Mouse (Mus musculus) CD4-positive helper T cell, adult 2 months (primary cell): Measurements from ENCODE around the gene Cd3d.

Source experiments
- DNase-seq: peaks from one replicate; pipeline ENCODE4 v3.0.0-alpha.2; 2012; ENCODE audit warnings: low read depth, missing footprints, low spot score

Cd3d gene

DNA sequence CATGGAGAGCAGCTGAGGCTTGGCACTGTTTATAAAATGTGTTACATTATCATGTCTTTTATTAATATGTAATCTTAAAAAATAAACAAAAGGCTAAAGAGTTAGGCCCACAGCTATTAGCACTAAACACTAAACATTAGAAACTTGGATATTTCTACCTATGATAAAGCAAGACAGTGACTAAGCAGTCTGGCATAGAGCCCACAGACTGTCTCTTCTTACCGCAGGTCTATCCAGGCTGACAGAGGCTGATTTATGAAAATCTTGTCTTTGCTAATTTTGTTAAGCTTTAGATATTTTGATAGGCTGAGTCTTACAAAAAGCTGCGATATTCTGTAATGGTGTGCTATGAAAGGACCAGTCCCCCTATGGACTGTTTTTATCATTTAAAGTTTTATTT lies 11.7 kb downstream of the Cd3d start:
- DNase-seq, result no peak

DNA sequence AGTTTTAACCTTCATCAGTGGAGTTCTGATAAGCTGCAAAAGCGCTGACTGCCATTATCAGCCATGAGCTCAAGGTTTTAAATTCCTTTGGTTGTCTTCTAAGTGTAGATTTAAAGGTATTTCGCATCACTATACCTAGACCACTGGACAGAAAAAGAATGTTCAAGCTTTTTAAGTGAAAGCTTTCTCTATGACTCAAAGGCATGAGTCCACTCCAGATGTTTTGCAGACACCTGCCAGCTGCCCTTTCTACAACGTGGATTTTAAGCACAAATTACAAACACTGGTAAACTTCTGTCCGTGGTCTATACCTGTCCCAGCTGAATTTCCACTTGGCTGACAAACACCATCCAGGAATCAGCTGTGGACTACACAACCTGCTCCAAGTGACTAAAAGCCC lies 13.4 kb downstream of the Cd3d start:
- no peak for DNase-seq

DNA sequence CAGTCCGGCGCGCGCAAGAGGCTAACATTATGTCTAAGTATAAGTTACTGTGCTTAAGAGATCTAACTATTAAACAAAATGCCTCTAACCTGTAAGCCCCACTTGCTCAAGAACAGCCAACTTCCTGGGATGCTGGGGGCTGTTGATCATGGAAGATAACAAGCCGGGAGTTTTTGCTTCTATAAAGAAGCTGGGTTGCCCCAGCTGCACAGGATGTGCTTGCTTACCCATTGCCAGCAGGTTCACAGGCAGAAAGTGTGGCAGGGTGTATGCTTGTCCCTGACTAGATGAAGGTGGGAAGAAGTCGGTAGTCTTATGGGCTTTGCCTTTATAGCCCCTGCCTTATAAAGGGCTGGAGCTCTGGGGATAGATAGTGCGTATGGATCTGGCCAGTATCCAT lies 15.0 kb downstream of the Cd3d start:
- DNase-seq, result no peak

DNA sequence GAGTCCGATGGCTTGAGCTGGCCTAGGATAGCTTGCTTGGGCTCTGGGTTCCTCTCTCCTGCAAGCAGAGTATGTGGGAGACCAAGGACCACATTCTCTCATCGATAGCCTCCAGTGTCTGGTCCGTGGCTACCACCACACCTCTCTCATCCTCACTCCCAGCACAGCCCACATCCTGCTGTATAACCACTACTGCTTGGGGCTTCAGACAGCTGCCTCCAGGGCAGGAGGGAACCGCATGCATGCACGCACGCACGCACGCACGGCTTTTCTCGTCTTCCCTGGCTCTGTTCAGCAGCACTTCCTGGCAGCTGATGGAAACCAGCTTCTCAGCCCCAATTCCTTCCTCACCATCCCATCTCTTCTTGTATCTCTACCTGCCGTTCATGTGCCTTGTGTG lies 16.6 kb downstream of the Cd3d start:
- DNase-seq, result peak; percentile 59

DNA sequence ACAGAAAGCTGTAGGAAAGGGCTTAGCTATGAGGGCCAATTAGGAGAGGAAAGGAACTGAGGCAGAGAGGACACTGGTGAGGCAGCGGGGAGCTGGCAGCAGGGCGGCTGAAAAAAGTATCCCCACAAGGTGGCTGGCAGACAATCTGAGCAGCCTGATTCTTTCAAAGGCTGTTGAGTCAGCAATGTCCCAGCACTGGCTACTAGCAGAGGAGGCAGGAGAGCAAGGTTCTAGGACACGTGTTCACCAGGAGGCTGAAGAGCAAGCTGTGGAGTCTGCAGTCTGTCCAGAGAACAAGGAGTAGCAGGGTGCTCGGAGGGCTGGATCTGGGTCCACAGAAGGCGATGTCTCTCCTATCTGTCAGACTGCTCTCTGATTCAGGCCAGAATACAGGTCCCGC lies 17.6 kb downstream of the Cd3d start:
- DNase-seq, result peak; percentile 36

DNA sequence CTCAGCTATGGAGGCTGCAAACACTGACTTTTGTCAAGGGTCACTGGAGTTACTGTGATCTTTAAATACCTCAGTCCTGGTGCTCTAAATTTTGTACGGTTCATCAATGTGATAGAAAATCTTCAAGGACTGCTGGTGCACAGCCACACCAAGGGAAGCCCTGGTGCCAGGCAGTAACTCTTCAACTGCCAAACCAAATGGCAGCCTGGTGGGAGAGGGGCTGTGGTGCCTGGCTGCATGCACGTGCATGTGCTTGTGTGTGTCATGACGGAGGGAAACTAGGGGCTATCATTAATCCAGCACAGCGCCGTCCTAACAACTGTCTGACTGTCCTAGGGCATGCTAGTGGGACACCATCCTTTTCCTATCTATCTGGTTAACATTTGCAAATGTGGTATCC lies 18.2 kb downstream of the Cd3d start:
- DNase-seq, result no peak

DNA sequence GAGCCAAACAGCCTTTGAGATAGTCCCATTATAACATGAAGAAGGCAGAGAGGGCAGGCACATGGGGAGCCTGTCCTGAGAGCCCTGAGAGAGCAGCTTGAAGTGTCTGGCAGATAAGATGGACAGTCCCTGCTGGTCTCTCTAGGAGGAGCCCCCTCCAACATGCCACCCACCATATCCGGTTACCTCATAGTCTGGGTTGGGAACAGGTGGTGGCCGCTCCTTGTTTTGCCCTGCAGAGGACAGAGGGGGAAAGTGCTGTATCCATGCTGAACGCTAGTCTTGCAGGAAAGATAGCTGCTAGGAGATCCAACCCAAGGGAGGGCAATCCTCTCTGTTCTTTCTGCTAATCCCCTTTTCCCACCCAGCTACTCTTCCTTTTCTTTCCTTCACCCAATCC lies 18.7 kb downstream of the Cd3d start:
- DNase-seq, result no peak

DNA sequence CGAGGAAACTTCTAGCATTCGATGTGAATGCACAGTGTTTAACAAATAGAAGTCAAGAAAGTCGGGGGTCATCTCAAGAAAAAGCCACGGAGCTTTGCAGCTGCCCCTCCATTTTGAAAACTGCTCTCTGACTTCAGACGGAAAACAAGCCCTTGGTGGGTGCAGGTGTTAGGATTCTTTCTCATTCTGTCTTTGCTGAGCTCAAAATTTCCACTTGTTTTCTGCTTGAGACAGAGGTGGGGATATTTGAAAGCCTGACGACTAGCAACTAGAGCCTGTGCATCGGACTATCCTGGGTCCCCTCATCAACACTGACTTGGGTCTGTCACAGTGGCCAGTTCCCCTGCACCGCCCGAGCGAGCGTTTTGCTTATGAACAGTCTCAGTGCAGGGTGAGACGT lies 25.8 kb downstream of the Cd3d start:
- no peak for DNase-seq

DNA sequence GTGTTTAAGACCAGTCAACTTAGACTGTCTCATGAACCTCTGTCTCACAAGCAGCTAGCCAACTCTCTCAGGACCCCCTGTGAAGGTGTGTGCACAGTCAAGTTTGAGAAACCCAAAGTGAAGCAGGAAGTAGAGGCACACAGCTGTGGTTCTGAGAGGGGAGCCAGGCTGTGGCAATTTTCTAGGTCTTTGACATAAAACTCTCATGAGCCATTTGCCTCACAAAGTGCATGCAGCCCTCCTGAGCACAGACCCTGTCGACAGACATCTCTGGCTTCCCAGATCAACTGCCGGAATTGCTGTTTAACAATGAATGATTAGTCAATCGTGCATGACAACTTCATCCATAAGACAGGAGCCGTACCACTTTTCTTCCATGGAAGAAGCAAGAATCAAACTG lies 26.8 kb downstream of the Cd3d start:
- DNase-seq, result no peak

DNA sequence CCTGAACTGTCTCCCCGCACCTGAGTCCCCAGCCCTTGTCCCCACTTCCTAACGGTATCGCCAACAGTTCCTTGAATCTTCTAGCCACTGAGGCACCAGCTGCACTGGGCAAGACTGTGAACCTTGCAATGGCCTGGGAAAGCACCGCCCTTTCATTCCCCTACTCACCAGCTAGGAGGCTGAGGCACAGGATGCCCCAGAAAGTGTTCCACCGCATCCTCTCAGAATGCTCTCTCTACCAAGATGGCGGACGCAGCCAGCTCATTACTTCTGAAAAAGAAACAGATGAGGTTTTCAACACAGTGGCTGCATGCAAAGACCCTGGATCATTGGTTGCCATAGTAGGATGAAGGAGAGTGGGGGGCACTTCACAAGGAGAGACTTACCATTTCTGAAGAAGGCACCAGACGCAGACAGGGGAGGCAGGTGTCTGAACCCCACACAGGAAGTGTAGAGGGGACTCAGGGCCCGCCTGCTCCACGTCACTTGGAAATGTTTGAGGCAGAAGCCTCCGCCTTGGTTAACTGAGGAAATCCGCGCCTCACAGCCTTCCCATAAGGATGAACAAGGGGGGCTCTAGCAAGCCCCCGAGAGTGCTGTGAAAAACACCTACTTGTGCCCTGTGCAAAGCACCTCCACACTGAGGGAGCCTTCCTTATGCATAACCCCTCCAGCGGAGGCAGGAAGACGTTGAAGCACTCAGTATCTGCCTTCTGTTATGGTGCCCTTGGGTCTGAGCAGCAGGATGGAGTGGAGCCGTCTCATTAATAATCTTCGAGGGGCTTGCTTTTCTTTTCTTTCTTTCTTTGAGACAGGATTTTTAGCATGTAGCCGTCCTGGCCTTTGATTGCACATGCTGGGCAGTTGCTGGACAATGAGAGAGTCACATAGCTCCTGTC lies 27.8 kb downstream of the Cd3d start, which contains the start of gene Cd3e:
Gene Cd3e, minus strand, starts transcription at position 448 of the 899 bp plus-strand sequence.
- DNase-seq, result peak; percentile 88

DNA sequence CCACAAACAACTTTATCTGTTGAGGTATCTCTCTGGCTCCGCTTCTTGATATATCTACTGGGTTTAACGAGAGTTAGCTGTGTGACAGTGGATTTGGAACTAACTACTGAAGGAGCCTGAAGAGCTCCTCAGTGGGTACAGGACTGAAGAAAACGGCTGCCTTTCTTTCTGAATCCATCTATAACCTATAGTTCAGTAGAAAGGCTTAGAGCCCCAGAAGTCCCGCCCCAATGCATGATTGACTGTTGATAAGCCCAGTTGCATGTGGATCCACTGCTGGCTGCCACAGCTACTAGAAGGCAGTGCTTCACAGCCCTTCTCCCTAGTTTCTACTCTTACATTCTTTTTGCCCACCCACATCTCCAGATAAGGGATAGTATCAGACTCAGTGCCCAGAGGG lies 28.9 kb downstream of the Cd3d start:
- peak; percentile 83 for DNase-seq

DNA sequence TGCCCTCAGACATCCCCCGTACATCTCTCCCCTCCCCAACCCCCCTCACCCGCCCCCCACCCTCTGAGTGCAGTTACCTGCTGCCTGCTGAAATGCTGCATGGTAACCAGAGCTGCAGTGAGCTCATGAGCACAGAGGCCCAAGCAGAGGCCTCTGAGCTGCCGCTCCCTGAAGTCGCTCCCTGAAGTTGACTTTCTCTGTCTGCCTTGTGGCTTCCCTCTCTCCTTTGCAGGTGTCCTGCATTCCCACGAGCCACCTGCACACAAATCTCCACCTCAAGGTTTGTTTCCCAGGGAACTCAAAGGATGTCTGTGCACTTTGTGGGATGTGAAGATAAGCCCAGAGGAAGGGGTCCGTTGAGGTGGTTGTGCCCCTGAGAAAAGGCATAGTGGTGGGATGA lies 29.7 kb downstream of the Cd3d start:
- no peak for DNase-seq

DNA sequence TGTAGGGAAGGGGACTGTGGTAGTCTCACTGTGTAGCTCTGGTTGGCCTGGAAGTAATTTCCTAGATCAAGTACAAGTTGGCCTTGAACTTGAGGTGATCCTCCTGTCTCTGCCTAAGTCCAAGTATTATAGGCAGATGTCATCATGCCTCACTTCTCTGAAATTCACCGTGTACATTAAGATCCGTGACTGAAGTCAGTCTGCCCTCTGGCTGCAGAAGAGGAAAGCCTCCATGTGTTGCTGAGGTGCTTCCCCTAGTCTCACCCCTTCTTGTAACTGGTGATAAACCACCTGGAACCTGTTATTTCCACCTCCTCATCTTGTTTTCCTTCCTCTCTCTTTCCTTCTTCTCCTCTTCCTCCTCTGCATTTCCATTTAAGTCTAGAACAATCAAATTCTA lies 33.3 kb downstream of the Cd3d start:
- DNase-seq, result peak; percentile 74

DNA sequence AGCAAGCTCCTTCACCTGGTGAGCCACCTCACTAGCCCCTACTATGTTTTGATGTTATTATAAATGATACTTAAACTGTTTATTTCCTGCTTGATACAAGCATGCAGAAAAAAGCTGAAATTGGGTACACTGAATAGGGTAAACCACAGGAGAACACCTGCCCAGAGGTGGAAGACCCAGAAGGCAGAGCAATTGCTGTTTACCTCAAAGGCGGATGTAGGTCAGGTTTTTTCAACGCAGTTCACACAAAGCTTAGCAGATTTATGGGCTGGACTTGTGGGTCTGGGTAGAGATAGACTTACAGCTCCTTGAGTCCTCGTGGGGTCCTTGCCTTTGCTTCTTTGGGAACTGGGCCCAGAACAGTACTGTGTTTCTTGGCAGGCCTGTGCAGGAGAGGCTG lies 34.3 kb downstream of the Cd3d start:
- DNase-seq, result peak; percentile 32

DNA sequence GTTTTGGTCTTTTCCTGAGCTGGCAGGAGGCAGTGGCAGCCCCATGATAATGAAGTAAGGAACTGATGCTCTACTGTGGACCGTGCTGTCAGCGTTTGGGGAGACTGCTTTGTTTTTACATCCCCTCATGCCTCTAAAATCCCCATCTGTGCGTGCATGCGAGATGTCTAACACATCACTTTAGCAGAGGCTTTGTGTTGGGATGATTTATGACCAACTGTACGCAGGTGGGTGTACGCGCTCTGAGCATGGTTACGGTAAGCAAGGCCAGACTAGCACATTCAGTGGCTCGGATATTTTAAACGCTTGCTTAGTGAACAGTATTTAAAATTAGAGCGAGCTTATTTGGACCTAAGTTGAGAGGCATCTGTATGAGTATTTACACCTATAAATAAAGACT lies 36.4 kb downstream of the Cd3d start:
- no peak for DNase-seq

DNA sequence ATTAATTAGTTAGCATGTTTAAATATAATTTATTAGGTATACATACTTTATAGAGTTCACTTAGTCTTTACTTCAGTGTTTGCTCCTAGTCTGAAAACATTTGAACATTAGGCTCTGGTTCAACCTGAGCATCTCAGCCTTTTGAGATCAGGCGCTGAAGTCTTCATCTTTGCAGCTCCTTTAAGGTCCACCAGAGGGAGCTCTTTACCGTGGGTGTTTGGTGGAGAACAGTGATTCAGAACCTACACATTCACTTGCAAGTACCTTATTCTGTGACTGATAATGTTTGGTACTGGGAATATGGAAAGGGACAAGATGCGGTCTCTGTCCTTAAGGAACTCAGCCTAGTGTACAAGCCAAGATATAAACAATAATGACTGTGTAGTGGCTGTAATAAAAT lies 41.2 kb downstream of the Cd3d start:
- DNase-seq, result peak; percentile 77

DNA sequence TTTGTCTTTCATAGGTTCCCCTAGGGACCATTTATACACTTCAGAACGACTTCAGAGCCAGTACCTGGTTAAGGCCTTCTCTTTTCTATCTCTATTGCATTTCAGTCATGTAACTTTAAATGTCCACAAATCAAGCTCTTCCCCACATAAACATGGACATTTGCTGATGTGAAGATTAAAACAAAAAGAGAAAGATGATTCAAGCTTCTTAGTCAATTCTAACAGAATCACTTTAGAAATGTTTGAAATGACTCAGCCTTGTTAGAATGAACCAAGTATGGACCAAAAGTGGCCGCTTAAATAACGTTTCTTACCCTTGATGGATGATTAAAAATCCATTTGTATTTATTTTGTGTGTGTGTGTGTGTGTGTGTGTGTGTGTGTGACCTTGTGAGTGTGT lies 42.1 kb downstream of the Cd3d start:
- no peak for DNase-seq

DNA sequence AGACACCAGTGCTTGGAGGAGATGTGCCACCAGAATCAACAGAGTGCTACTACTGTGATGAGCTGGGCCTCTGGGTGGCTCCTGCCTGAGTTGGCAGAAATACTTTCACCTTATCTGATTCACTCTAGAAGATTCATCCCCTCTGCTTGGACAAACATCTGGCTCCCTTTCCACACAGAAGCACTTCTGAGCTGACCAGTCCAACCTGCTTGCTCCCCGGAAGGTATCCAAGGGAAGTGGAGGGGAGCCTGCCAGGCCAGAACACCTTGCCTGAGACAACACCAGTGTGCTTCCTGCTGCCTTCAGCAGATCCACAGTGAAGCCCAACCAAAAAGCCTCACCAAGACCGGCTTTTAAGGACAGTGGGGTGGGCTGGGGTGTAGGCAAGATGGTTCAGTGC lies 42.6 kb downstream of the Cd3d start:
- DNase-seq, result no peak

DNA sequence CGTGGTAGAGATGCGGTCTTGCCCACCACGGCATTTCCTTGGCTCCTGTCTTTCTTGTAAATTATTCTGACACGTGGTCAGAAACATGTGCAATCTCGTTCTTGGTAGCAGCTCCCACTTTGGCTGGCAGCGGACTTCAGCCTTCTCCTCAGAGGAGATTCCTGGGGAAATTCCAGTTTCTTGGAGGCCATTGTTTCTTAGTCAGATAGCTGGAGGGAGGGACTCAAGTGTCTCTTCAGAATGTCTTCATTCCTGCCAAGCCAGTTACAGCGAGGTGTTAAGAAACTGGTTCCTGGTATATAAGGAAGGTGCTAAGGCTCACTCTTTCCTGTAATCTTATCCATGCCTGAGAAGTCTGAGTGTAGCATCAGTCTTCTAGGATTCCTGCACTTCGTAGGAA lies 45.8 kb downstream of the Cd3d start:
- no peak for DNase-seq

DNA sequence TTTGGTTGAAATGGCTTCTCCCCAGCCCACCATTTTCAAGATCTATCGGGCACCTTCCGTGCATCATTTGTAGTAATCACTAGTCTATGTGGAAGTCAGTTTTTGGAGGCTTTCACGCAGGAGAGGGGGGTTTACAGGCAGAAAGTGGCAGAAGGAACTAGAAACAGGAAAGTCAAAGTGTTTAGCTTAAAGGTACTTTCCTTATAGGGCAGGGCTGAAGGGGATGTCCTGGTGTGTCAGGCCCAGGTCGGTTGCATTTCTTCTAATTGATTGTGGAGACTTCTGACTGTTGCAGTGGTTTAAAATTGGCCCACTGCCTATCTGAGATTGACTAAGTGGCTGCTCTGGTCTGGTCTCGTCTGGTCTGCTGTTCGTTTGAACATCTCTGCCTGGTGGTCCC lies 48.8 kb downstream of the Cd3d start:
- DNase-seq, result no peak

DNA sequence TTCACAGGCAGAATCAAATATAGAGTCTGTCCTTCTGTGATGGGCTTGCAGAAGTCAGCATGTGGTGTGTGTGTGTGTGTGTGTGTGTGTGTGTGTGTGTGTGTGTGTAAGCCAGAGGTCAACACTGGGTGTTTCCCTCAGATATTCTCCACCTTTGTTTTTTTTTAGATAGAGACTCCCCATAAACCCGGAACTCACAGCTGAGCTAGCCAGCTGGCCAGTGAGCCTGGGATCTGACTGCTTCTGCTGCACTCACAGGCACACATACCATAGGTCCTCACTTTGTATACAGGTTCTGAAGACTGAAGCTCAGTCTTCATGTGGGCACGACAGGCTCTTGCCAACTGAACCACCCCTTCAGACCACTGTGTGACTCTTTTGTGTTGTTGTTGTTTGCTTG lies 50.7 kb downstream of the Cd3d start:
- no peak for DNase-seq

DNA sequence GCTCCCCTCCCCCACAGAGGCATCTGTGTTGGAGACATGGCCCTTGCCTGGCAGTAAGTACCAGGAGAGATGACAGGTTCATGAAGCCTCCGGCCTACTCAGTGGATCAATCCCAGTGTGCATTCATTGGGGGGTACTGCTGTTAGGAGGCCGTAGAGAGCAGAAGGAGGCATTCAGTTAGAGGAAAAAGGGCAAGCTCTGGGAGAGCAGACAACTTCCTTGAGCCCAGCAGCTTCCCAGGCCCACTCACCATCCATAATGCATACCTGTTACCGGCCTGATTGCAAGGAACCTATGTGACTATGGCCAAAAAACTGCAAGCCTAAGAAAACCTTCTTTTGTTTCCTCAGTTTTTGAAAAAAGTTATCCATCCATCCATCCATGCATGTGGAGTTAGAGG lies 52.9 kb downstream of the Cd3d start:
- DNase-seq, result no peak
